Mouse (Mus musculus): Measurements from ENCODE around the gene Hpse2. TPM values are rescaled to one million over a fixed set of nuclear protein-coding genes. Genes with fewer than 3 reads are reported as not detected.

Gene Hpse2
- total RNA-seq, 1 experiment, result 0.27 TPM

DNA sequence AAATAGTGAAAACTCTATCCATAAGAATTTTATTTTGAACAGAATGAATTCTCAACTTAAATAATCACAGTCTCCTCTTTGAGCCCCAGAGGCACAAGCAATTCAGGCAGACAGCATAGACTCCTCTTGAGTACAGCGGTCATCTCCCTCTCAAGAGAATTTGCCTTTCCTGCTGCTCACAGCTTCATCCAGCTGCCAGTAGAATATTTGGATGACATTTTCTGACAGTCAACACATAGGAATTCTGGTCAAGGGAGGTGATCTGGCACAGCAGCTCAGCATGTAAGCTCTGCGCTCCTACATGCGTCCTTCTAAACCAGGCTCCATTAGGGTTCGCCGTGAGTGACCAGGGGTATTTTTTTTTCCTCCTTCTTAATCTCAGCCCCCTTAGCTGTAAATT, 232.6 kb downstream of the Hpse2 start:
- TF ChIP-seq ZNF384 (IDR thresholded peaks at IDR 0.05; ENCODE audit: low read depth, low read length) (no peak), ZC3H11A (IDR thresholded peaks at IDR 0.05; ENCODE audit: borderline replicate concordance, low read depth, low read length) (no peak), CHD2 (IDR thresholded peaks at IDR 0.05; ENCODE audit: low read depth, low read length) (no peak), MAFK (IDR thresholded peaks at IDR 0.05; ENCODE audit: insufficient read depth, low read depth, low read length) (no peak), HCFC1 (IDR thresholded peaks at IDR 0.05; ENCODE audit: borderline replicate concordance, insufficient read depth, low read length) (no peak)
- Histone ChIP-seq H3K4me1 (ENCODE audit: control insufficient read depth in 2 of 2, insufficient read depth in 2 of 2, low read length in 2 of 2, poor library complexity in 1 of 2) (no peaks in the 10 kb centered on the region), H3K36me3 (ENCODE audit: control insufficient read depth, insufficient read depth, low read length, poor library complexity, severe bottlenecking) (no peaks in the 10 kb centered on the region), H3K9me3 (ENCODE audit: control insufficient read depth, insufficient read depth, low read depth, low read length) (no peaks in the 10 kb centered on the region), H3K9ac (ENCODE audit: insufficient read depth, low read depth, low read length, poor library complexity, severe bottlenecking) (no peak overlapping the region), H3K4me3 (ENCODE audit: insufficient read depth in 1 of 2, low read depth in 1 of 2, low read length in 2 of 2, poor library complexity in 1 of 2, severe bottlenecking in 1 of 2) (no peak overlapping the region), H3K27ac (ENCODE audit: insufficient read depth, low read depth, low read length, poor library complexity, severe bottlenecking) (no peak overlapping the region)
- in situ Hi-C loops (cut with MboI; ENCODE audit: low sequenced_read_pairs in 2 of 2, unreplicated experiment in 2 of 2), result no loop called here
- no peak for DNase-seq (ENCODE audit: low read depth, low spot score)

- H3K27ac ChIP-seq (ENCODE audit: insufficient read depth, low read depth, low read length, poor library complexity, severe bottlenecking), result no peak overlapping the region
- no peak for DNase-seq (ENCODE audit: low read depth, low spot score)
- H3K4me1 ChIP-seq (ENCODE audit: control insufficient read depth in 2 of 2, insufficient read depth in 2 of 2, low read length in 2 of 2, poor library complexity in 1 of 2), result no peaks in the 10 kb centered on the region
- in situ Hi-C loops (cut with MboI; ENCODE audit: low sequenced_read_pairs in 2 of 2, unreplicated experiment in 2 of 2), result no loop called here
- H3K9me3 ChIP-seq (ENCODE audit: control insufficient read depth, insufficient read depth, low read depth, low read length), result no peaks in the 10 kb centered on the region
- no peak overlapping the region for H3K9ac ChIP-seq (ENCODE audit: insufficient read depth, low read depth, low read length, poor library complexity, severe bottlenecking)
- H3K4me3 ChIP-seq (ENCODE audit: insufficient read depth in 1 of 2, low read depth in 1 of 2, low read length in 2 of 2, poor library complexity in 1 of 2, severe bottlenecking in 1 of 2), result no peak overlapping the region
- no peaks in the 10 kb centered on the region for H3K36me3 ChIP-seq (ENCODE audit: control insufficient read depth, insufficient read depth, low read length, poor library complexity, severe bottlenecking)
- TF ChIP-seq MAFK (IDR thresholded peaks at IDR 0.05; ENCODE audit: insufficient read depth, low read depth, low read length) (no peak), ZC3H11A (IDR thresholded peaks at IDR 0.05; ENCODE audit: borderline replicate concordance, low read depth, low read length) (no peak)
These were observed 240.3 kb downstream of the Hpse2 start for GRCm38 (mm10) chr19:43147901-43148300.

DNA sequence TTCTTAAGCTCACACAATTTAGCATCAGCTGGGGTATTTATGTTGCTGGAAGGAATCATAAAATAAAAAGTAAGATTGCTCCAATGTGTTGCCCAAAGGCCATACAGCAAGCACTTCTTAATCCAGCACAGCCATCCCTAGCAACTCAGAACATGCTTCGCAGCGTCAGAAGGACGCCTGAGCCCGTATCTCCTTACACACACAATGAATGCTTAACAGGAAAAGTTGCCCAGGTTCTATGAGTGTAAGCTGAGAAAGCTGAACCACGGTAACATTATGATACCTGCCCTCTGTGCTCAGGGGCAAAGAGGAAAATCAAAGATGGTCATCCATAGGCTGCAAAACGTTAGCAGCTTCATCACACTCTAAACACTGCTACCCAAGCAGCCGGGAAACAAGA, 241.3 kb downstream of the Hpse2 start:
- no peak overlapping the region for H3K4me3 ChIP-seq (ENCODE audit: insufficient read depth in 1 of 2, low read depth in 1 of 2, low read length in 2 of 2, poor library complexity in 1 of 2, severe bottlenecking in 1 of 2)
- no peak overlapping the region for H3K9ac ChIP-seq (ENCODE audit: insufficient read depth, low read depth, low read length, poor library complexity, severe bottlenecking)
- H3K9me3 ChIP-seq (ENCODE audit: control insufficient read depth, insufficient read depth, low read depth, low read length), result no peaks in the 10 kb centered on the region
- H3K4me1 ChIP-seq (ENCODE audit: control insufficient read depth in 2 of 2, insufficient read depth in 2 of 2, low read length in 2 of 2, poor library complexity in 1 of 2), result no peaks in the 10 kb centered on the region
- in situ Hi-C loops (cut with MboI; ENCODE audit: low sequenced_read_pairs in 2 of 2, unreplicated experiment in 2 of 2), result no loop called here
- TF ChIP-seq HCFC1 (IDR thresholded peaks at IDR 0.05; ENCODE audit: borderline replicate concordance, insufficient read depth, low read length) (no peak), ZC3H11A (IDR thresholded peaks at IDR 0.05; ENCODE audit: borderline replicate concordance, low read depth, low read length) (no peak), CHD2 (IDR thresholded peaks at IDR 0.05; ENCODE audit: low read depth, low read length) (no peak), ZNF384 (IDR thresholded peaks at IDR 0.05; ENCODE audit: low read depth, low read length) (no peak), MAFK (IDR thresholded peaks at IDR 0.05; ENCODE audit: insufficient read depth, low read depth, low read length) (no peak)
- no peak for DNase-seq (ENCODE audit: low read depth, low spot score)
- no peak overlapping the region for H3K27ac ChIP-seq (ENCODE audit: insufficient read depth, low read depth, low read length, poor library complexity, severe bottlenecking)
- H3K36me3 ChIP-seq (ENCODE audit: control insufficient read depth, insufficient read depth, low read length, poor library complexity, severe bottlenecking), result no peaks in the 10 kb centered on the region

- in situ Hi-C loops (cut with MboI; ENCODE audit: low sequenced_read_pairs in 2 of 2, unreplicated experiment in 2 of 2), result no loop called here
- TF ChIP-seq ZNF384 (IDR thresholded peaks at IDR 0.05; ENCODE audit: low read depth, low read length) (no peak), HCFC1 (IDR thresholded peaks at IDR 0.05; ENCODE audit: borderline replicate concordance, insufficient read depth, low read length) (no peak), CHD2 (IDR thresholded peaks at IDR 0.05; ENCODE audit: low read depth, low read length) (no peak), MAFK (IDR thresholded peaks at IDR 0.05; ENCODE audit: insufficient read depth, low read depth, low read length) (no peak), ZC3H11A (IDR thresholded peaks at IDR 0.05; ENCODE audit: borderline replicate concordance, low read depth, low read length) (no peak)
- H3K27ac ChIP-seq (ENCODE audit: insufficient read depth, low read depth, low read length, poor library complexity, severe bottlenecking), result no peak overlapping the region
These were observed 246.5 kb downstream of the Hpse2 start for GRCm38 (mm10) chr19:43141646-43142045.

DNA sequence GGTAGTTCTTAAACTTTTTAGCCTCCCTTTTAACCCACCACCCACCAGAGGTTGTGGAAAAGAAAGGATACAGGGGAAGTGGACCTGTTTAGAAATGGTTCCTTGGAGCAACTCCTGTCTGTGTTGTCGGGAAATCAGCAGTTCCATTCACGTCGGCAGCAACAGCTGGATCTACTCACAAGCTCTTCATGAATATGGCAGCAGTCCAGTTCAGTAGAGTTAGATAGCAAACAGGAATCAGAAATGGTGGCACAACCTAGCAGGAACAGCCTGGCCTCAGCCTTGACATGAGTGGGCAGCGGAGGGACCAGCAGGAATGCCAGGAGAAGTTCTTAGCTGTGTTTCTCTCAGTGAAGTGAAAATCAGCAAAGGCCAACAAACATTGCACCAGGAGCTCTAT, 278.4 kb downstream of the Hpse2 start:
- Histone ChIP-seq H3K9me3 (ENCODE audit: control insufficient read depth, insufficient read depth, low read depth, low read length) (no peaks in the 10 kb centered on the region), H3K4me3 (ENCODE audit: insufficient read depth in 1 of 2, low read depth in 1 of 2, low read length in 2 of 2, poor library complexity in 1 of 2, severe bottlenecking in 1 of 2) (no peak overlapping the region), H3K9ac (ENCODE audit: insufficient read depth, low read depth, low read length, poor library complexity, severe bottlenecking) (no peak overlapping the region), H3K36me3 (ENCODE audit: control insufficient read depth, insufficient read depth, low read length, poor library complexity, severe bottlenecking) (no peaks in the 10 kb centered on the region), H3K4me1 (ENCODE audit: control insufficient read depth in 2 of 2, insufficient read depth in 2 of 2, low read length in 2 of 2, poor library complexity in 1 of 2) (no peaks in the 10 kb centered on the region), H3K27ac (ENCODE audit: insufficient read depth, low read depth, low read length, poor library complexity, severe bottlenecking) (no peak overlapping the region)
- in situ Hi-C loops (cut with MboI; ENCODE audit: low sequenced_read_pairs in 2 of 2, unreplicated experiment in 2 of 2), result no loop called here
- DNase-seq (ENCODE audit: low read depth, low spot score), result no peak
- no peak for TF ChIP-seq ZC3H11A (IDR thresholded peaks at IDR 0.05; ENCODE audit: borderline replicate concordance, low read depth, low read length)
- no peak for TF ChIP-seq ZNF384 (IDR thresholded peaks at IDR 0.05; ENCODE audit: low read depth, low read length)
- TF ChIP-seq MAFK (IDR thresholded peaks at IDR 0.05; ENCODE audit: insufficient read depth, low read depth, low read length), result no peak
- TF ChIP-seq CHD2 (IDR thresholded peaks at IDR 0.05; ENCODE audit: low read depth, low read length), result no peak
- no peak for TF ChIP-seq HCFC1 (IDR thresholded peaks at IDR 0.05; ENCODE audit: borderline replicate concordance, insufficient read depth, low read length)

More at GRCm38 (mm10) chr19:43141646-43142045, 246.5 kb downstream of the Hpse2 start:
- no peaks in the 10 kb centered on the region for H3K9me3 ChIP-seq (ENCODE audit: control insufficient read depth, insufficient read depth, low read depth, low read length)
- H3K9ac ChIP-seq (ENCODE audit: insufficient read depth, low read depth, low read length, poor library complexity, severe bottlenecking), result no peak overlapping the region
- H3K4me1 ChIP-seq (ENCODE audit: control insufficient read depth in 2 of 2, insufficient read depth in 2 of 2, low read length in 2 of 2, poor library complexity in 1 of 2), result no peaks in the 10 kb centered on the region
- no peak for DNase-seq (ENCODE audit: low read depth, low spot score)
- H3K4me3 ChIP-seq (ENCODE audit: insufficient read depth in 1 of 2, low read depth in 1 of 2, low read length in 2 of 2, poor library complexity in 1 of 2, severe bottlenecking in 1 of 2), result no peak overlapping the region
- no peaks in the 10 kb centered on the region for H3K36me3 ChIP-seq (ENCODE audit: control insufficient read depth, insufficient read depth, low read length, poor library complexity, severe bottlenecking)
